Mouse (Mus musculus): ENCODE results near the gene Tshz3.

DNA sequence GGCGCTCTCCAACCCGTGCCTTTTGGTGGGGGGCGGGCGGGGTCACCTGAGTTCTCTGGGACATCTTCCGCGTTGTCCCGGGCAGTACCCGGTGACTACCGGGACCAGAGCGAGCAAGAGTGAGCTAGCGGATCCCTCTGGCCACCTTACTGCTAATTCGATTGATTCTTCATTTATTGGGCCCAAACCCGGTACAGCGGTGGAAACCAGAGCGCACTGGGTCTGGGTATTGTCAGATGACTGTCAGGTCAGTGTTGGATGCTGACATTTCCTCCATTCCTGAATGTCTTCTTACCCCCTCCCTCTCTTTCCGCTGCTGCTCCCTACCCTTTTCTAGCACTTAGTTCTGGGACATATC lies 650 bp downstream of the Tshz3 start:
- TF ChIP-seq CTCF (conservative IDR thresholded peaks at IDR 0.05; ENCODE audit: insufficient read depth, insufficient read length, low read depth, low read length) (no peak), POLR2A (IDR thresholded peaks at IDR 0.05; ENCODE audit: low read depth, low read length) (no peak)
